Mouse (Mus musculus): ENCODE data around the gene Pax7. TPM values are rescaled to one million over a fixed set of nuclear protein-coding genes. Genes with fewer than 3 reads are reported as not detected.

Gene Pax7
- polyA plus RNA-seq, 1 experiment, result 0.18 TPM

DNA sequence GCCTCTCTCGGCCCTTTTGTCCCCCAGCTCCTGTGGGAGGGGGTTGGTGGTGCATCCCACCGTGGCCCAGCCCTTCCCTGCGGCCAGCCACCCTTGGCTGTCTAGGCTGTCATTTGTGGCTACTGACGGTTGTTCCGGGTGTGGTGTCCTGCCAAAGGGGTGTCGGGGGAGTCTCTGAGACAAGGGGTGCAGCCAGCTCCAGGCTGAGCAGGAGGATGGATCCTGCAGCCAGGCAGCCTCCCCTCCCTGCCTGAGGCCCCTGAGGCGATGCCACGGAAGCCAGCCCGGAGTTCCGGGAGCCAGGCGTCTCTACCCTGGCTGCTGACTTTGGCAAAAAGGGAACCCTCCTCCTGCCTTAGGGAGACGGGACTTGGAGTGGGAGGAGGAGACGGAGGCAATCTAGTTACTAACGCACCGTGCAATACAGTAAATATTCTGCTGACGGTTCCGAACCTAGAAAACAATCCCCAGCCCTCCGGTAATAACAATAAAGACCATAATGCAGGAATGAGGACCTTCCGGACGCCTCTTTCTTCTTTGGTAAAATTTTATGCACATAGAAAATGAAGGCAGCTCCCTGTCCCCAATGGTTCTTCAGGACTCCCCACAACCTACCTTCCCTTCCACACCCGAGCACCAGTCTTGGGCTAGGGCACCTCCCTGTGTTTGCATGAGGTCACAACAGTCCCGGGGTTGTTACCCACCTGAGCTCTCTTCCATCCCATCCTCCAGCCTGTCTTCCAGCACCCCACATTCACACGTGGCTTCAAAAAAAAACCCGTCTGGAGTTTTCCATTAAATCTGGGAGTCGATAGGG is 19.1 kb upstream of the Pax7 start:
- no peak overlapping the region for H3K4me3 ChIP-seq (replicated peaks; ENCODE audit: extremely low read depth, low read depth, low read length)
- H3K4me1 ChIP-seq (ENCODE audit: control insufficient read depth, insufficient read depth, low read length), result no peaks in the 10 kb centered on the region
- 3% methylated on average over 25 of the region's 25 CpGs for WGBS
- TF ChIP-seq CTCF (IDR thresholded peaks at IDR 0.05; ENCODE audit: insufficient read depth, low read length), result peak; percentile 34; the same call in 1 of the 2 replicates
- TF ChIP-seq POLR2A (IDR thresholded peaks at IDR 0.05; ENCODE audit: borderline replicate concordance, extremely low read depth, low read depth, low read length), result no peak
- DNase-seq, result no peak

DNA sequence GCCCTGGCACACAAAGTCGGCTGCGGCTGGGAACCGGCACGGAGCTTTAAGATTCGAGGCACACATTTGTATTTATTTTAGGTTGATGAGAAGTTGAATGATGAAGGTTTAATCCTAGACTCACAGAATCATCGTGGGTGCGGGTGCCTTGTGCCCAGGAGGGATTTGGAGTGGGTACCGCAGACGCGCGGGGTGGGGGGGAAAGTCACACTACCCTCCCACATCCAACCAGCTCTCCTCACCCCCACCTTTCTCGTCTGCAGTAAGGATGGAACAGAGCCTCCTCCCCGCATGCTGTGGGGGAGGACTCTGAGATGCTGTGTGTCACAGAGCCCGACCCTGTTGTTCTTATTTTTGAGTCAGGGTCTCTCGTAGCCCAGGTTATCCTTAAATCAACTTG is 18.1 kb upstream of the Pax7 start:
- H3K4me1 ChIP-seq (ENCODE audit: control insufficient read depth, insufficient read depth, low read length), result no peaks in the 10 kb centered on the region
- WGBS, result 9% methylated on average over 15 of the region's 15 CpGs
- TF ChIP-seq POLR2A (IDR thresholded peaks at IDR 0.05; ENCODE audit: borderline replicate concordance, extremely low read depth, low read depth, low read length) (no peak), CTCF (IDR thresholded peaks at IDR 0.05; ENCODE audit: insufficient read depth, low read length) (no peak)
- no peak overlapping the region for H3K4me3 ChIP-seq (replicated peaks; ENCODE audit: extremely low read depth, low read depth, low read length)
- DNase-seq, result no peak

DNA sequence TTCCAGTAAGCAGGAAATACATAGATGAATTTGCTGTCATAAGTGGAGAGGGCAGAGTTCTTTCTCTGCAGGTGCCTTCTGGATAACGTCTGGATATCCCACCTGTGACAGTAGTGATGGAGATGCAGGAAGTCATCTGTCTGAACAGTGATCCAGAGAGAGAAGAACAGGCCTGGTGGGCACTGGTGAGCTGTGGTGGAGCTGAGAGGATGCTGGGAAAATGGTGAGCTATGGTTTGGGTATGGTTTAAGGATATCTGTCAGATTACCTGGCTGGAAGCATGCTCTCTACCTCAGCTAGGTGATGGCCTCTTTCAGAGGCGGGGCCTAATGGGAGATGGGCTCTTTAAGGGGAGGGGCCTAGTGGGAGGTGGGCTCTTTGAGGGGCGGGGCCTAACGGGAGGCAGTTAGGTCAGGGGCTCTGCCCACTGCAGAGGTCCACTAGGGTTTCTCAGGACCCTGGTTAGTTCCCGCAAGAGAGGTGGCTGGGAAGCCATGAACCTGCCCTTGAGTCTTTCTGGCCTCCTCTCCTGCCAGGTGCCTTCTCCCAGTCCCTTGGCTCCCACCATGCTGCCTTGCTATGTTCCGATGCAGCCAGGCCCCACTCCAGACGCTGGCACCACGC is 17.3 kb upstream of the Pax7 start:
- Histone ChIP-seq H3K4me3 (replicated peaks; ENCODE audit: extremely low read depth, low read depth, low read length) (no peak overlapping the region), H3K4me1 (ENCODE audit: control insufficient read depth, insufficient read depth, low read length) (no peaks in the 10 kb centered on the region)
- whole genome bisulfite sequencing, result 13% methylated on average over 8 of the region's 8 CpGs
- TF ChIP-seq POLR2A (IDR thresholded peaks at IDR 0.05; ENCODE audit: borderline replicate concordance, extremely low read depth, low read depth, low read length), result no peak
- no peak for TF ChIP-seq CTCF (IDR thresholded peaks at IDR 0.05; ENCODE audit: insufficient read depth, low read length)
- no peak for DNase-seq

DNA sequence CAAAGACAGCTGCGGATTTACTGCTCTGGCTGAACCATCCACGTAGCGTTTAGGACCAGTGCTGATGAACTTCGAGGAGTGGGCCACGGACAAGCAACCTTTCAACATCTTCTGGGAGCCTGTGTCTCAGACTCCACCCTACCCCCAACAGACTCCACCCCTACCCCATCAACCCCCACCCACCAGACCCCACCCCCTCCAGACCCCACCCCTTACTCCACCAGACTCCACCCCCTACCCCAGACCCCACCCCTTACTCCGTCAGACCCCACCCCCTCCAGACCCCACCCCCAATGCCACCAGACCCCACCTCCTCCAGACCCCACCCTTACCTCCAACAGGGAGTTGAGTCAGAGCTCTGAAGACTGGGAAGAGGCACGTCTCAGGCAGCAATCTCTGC is 10.1 kb upstream of the Pax7 start:
- no peak for DNase-seq
- H3K4me3 ChIP-seq (replicated peaks; ENCODE audit: extremely low read depth, low read depth, low read length), result no peak overlapping the region
- H3K4me1 ChIP-seq (ENCODE audit: control insufficient read depth, insufficient read depth, low read length), result no peaks in the 10 kb centered on the region
- no peak for TF ChIP-seq POLR2A (IDR thresholded peaks at IDR 0.05; ENCODE audit: borderline replicate concordance, extremely low read depth, low read depth, low read length)
- no peak for TF ChIP-seq CTCF (IDR thresholded peaks at IDR 0.05; ENCODE audit: insufficient read depth, low read length)
- WGBS, result 16% methylated on average over 7 of the region's 7 CpGs

DNA sequence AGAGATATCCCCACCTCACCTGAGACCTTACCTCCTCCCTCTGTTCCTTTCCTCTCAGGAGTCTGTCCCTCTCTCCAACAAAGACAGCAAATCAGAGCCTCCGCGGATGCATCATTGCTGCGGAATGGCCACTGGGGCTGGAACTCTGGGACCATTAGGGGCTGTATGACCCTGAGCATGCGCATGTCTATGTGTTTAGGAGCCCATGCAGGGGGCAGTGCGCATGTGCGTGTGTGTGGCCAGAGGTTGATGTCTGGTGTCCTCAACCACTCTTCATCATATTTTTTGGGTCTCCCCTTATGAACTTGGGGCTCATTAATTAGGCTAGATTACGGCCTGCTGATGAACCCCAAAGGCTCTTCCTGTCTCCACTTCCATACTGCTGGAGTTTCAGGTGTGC is 9.6 kb upstream of the Pax7 start:
- H3K4me3 ChIP-seq (replicated peaks; ENCODE audit: extremely low read depth, low read depth, low read length), result no peak overlapping the region
- 66% methylated on average over 7 of the region's 7 CpGs for WGBS
- DNase-seq, result no peak
- no peak for TF ChIP-seq POLR2A (IDR thresholded peaks at IDR 0.05; ENCODE audit: borderline replicate concordance, extremely low read depth, low read depth, low read length)
- no peak for TF ChIP-seq CTCF (IDR thresholded peaks at IDR 0.05; ENCODE audit: insufficient read depth, low read length)
- no peaks in the 10 kb centered on the region for H3K4me1 ChIP-seq (ENCODE audit: control insufficient read depth, insufficient read depth, low read length)

DNA sequence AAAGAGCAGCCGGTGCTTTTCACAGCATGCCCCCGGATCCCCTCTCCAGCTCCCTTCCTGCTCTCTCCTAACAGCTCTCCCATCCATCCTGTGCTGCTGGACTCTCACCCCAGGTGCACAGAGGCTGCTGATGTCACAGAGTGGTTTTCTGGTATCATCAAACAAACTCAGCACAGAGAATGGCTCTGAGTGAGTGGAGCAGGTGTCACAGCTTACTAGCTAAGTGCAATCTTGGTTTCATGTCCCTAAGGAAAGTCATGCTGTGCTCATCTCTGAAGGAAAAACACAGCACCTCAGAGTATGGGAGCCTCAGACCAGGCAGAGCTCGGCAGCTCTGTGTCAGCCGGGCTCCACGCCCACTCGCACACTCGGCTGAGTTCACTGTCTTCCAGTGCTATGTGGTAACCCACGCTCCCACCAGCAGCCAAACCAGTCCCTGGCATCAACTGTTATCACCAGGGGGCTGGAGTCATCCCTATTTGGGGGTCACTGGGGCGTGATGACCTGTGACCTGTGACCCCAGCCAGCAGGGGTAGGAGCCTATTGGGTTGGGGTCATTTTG is 7.7 kb upstream of the Pax7 start:
- DNase-seq, result no peak
- no peak for TF ChIP-seq POLR2A (IDR thresholded peaks at IDR 0.05; ENCODE audit: borderline replicate concordance, extremely low read depth, low read depth, low read length)
- TF ChIP-seq CTCF (IDR thresholded peaks at IDR 0.05; ENCODE audit: insufficient read depth, low read length), result no peak
- 54% methylated on average over 9 of the region's 9 CpGs for WGBS

DNA sequence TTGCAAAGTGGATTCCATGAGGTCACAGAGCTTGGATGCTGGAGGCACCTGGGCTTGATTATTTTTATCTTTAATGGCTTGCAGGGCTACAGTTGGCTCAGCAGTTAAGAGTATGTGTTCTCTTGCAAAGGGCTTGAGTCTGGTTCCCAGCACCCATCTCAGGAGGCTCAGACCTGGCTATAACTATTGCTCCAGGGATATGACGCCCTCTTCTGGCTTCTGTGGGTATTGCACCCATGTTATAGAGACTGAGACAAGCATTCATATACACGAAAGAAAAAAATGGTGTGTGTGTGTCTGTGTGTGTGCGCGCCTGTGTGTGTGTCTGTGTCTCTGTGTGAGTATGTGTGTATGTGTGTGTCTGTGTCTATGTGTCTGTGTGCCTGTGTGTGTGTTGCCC is 7.1 kb upstream of the Pax7 start:
- Histone ChIP-seq H3K4me3 (replicated peaks; ENCODE audit: extremely low read depth, low read depth, low read length) (no peak overlapping the region), H3K4me1 (ENCODE audit: control insufficient read depth, insufficient read depth, low read length) (no peaks in the 10 kb centered on the region)
- no peak for TF ChIP-seq CTCF (IDR thresholded peaks at IDR 0.05; ENCODE audit: insufficient read depth, low read length)
- TF ChIP-seq POLR2A (IDR thresholded peaks at IDR 0.05; ENCODE audit: borderline replicate concordance, extremely low read depth, low read depth, low read length), result no peak
- WGBS, result 66% methylated on average over 4 of the region's 4 CpGs
- no peak for DNase-seq

More for the DNA sequence above, 7.7 kb upstream of the Pax7 start:
- Histone ChIP-seq H3K4me1 (ENCODE audit: control insufficient read depth, insufficient read depth, low read length) (no peaks in the 10 kb centered on the region), H3K4me3 (replicated peaks; ENCODE audit: extremely low read depth, low read depth, low read length) (no peak overlapping the region)

DNA sequence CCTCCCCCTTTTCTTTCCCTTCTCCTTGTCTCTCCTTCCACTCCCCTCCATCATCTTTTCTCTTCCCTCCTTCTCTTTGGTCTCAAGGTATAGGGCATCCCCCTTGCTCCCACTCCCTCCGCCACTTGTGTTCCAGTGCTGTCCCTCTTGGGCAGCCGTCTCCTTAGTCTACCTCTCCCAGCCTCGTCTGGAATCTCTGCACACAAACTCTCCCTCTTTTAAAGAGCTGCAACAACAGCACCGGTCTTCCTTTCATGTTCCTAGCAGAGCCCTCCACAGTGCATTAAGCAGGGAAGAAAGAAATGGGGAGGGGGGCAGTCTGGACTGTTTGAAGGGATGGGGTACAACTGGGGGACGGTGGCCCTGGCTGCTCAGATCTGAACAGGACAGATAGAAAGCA is 3.4 kb upstream of the Pax7 start:
- TF ChIP-seq CTCF (IDR thresholded peaks at IDR 0.05; ENCODE audit: insufficient read depth, low read length), result no peak
- no peak for TF ChIP-seq POLR2A (IDR thresholded peaks at IDR 0.05; ENCODE audit: borderline replicate concordance, extremely low read depth, low read depth, low read length)
- Histone ChIP-seq H3K4me3 (replicated peaks; ENCODE audit: extremely low read depth, low read depth, low read length) (no peak overlapping the region), H3K4me1 (ENCODE audit: control insufficient read depth, insufficient read depth, low read length) (no peaks in the 10 kb centered on the region)
- DNase-seq, result no peak
- 10% methylated on average over 5 of the region's 5 CpGs for WGBS

DNA sequence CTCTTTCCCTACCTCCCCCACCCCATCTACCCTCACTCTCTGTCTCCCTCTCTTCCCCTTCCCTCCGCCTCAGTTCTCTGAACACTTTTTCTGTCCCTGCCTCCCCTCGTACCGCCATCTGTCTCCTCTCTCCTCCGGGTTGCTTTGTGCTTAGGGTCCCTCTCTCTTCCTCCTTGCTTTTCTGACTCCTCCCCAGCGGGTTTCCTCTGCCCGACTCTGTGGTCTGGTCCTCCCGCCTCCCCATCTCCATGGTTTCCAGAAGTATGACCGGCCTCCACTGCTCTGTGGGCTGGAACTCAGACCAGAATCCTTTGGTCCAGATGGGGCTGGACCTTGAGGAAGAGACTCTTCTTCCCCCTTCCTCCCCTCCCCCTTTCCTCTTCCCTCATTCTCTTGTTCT is 2.9 kb upstream of the Pax7 start:
- Histone ChIP-seq H3K4me1 (ENCODE audit: control insufficient read depth, insufficient read depth, low read length) (no peaks in the 10 kb centered on the region), H3K4me3 (replicated peaks; ENCODE audit: extremely low read depth, low read depth, low read length) (no peak overlapping the region)
- no peak for DNase-seq
- WGBS, result 3% methylated on average over 8 of the region's 8 CpGs
- no peak for TF ChIP-seq POLR2A (IDR thresholded peaks at IDR 0.05; ENCODE audit: borderline replicate concordance, extremely low read depth, low read depth, low read length)
- no peak for TF ChIP-seq CTCF (IDR thresholded peaks at IDR 0.05; ENCODE audit: insufficient read depth, low read length)

Measured in lung, adult 2 months (tissue).